Mouse (Mus musculus) E14TG2a.4 (cell line): ENCODE measurements at regions not wholly inside any gene's neighbourhood (a gene's known extent, or its start where the extent isn't known, plus 50 kb on each side); places are given as distances from the start of the nearest gene placed in this dataset.

Source experiments
- CTCF ChIP-seq: conservative IDR thresholded peaks from 2 replicates; pipeline ENCODE4 v1.5.1; 2014; ENCODE audit warnings: low read length
- NANOG ChIP-seq: IDR thresholded peaks from 2 replicates; pipeline ENCODE4 v1.6.1; 2014; ENCODE audit warnings: borderline replicate concordance, low read length, mixed read lengths
- POU5F1 ChIP-seq: IDR thresholded peaks from 2 replicates; pipeline ENCODE4 v1.6.1; 2014; ENCODE audit warnings: low read length, borderline replicate concordance

DNA sequence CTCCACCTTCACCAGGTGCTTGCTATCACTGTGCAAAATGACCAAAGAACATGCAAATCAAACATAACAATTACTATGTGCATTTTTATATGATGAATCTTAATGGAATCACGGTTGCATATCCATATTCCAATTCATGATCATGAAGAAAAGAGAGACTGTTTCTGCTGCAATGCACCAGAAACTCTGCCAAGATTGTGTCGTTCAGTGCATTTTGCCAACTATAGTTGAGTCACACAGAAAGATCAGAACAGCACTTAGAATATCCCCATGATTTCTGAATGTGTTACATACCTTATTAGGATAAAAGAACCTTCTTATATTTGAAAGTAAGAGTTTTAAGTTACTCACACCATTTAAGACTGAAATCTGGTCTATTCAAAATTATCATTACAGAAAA lies 483.7 kb upstream of the C030005K15Rik start:
- no peak for TF ChIP-seq CTCF
- TF ChIP-seq POU5F1 = no peak
- no peak for TF ChIP-seq NANOG
